9 mouse cellular contexts compared by ENCODE assay signal in genomic region chr12:118300754-118301071, GRCm38 (mm10). TPM values are rescaled to one million over a fixed set of nuclear protein-coding genes. Genes with fewer than 3 reads are reported as not detected.
DNase-seq lines count a peak whose midpoint lies in the region; ATAC-seq and TF ChIP-seq lines count a peak whose summit lies in the region.
"Had no signal": no experiment of that assay in that cellular context is flagged by ENCODE, and none has a peak within 500 bp of the region (broad histone marks: within the 10 kb centered on the region; RNA-seq: fewer than 3 reads in every experiment).

No protein-coding gene starts in this region.

- H3K4me2 ChIP-seq in heart, embryonic 15.5 days: peak overlapping the region; percentile 59
- peak overlapping the region; percentile 61 for H3K4me2 ChIP-seq in forebrain, postnatal 0 days (ENCODE audit: low read depth)

- peak overlapping the region; percentile 96 for H3K27ac ChIP-seq in heart, embryonic 15.5 days
- H3K27ac ChIP-seq in forebrain, postnatal 0 days (ENCODE audit: low read depth, low read length): peak overlapping the region; percentile 98
- peak overlapping the region; percentile 39 for H3K27ac ChIP-seq in macrophage

- peak overlapping the region; percentile 59 for H3K9ac ChIP-seq in heart, embryonic 15.5 days
- H3K9ac ChIP-seq in forebrain, postnatal 0 days: peak overlapping the region; percentile 92

- intact Hi-C loops in gastrocnemius, postnatal 14 days (cut with DNase I; ENCODE audit: low total_unique reads): no loop called here

- H3K79me2 ChIP-seq in macrophage (ENCODE audit: inconsistent target): no peaks in the 10 kb centered on the region

- H3K36me3 ChIP-seq in heart, embryonic 15.5 days: no peaks in the 10 kb centered on the region
- H3K36me3 ChIP-seq in G1E (replicated peaks) (peaks cover 11% of the 10 kb centered on the region), macrophage (ENCODE audit: inconsistent target) (no peaks in the 10 kb centered on the region)
- H3K36me3 ChIP-seq in forebrain, postnatal 0 days (ENCODE audit: insufficient read depth): 0 out of 2 replicates have a peak, but pooled peaks cover 5% of the 10 kb centered on the region

- H3K27me3 ChIP-seq in heart, embryonic 15.5 days: no peaks in the 10 kb centered on the region
- H3K27me3 ChIP-seq in G1E (ENCODE audit: insufficient read depth, low read length): no peaks in the 10 kb centered on the region
- no peaks in the 10 kb centered on the region for H3K27me3 ChIP-seq in forebrain, postnatal 0 days (ENCODE audit: insufficient read depth, low read length)
- H3K27me3 ChIP-seq: Patski had no signal

- TF ChIP-seq CTCF in G1E (IDR thresholded peaks at IDR 0.05; ENCODE audit: low read depth, low read length): no peak
- TF ChIP-seq CTCF in forebrain, postnatal 0 days (IDR thresholded peaks at IDR 0.05; ENCODE audit: low read depth): peak; percentile 47; the same call in 1 of the 2 replicates

- H3K4me3 ChIP-seq in heart, embryonic 15.5 days: peak overlapping the region; percentile 99
- peak overlapping the region; percentile 90 for H3K4me3 ChIP-seq in G1E (ENCODE audit: low read depth, low read length)
- H3K4me3 ChIP-seq in forebrain, postnatal 0 days (ENCODE audit: low read depth, low read length): peak overlapping the region; percentile 92
- peak overlapping the region; percentile 64 for H3K4me3 ChIP-seq in macrophage (ENCODE audit: inconsistent target)

- H3K4me1 ChIP-seq in heart, embryonic 15.5 days (replicated peaks): peaks cover 27% of the 10 kb centered on the region
- H3K4me1 ChIP-seq in G1E (ENCODE audit: insufficient read depth, low read depth, low read length): peaks cover 62% of the 10 kb centered on the region
- peaks cover 20% of the 10 kb centered on the region for H3K4me1 ChIP-seq in forebrain, postnatal 0 days (ENCODE audit: insufficient read depth)

- no peak for DNase-seq in heart, adult 18-20 months
- no peak for DNase-seq in G1E (ENCODE audit: low spot score)
- DNase-seq in forebrain, postnatal 0 days: no peak
- DNase-seq in cerebellum, adult 18-20 months: no peak
- no peak for DNase-seq in gastrocnemius, postnatal 14 days
- DNase-seq in thymus, postnatal 4 days: no peak

- WGBS in heart, embryonic 15.5 days: 0% methylated on average over 13 of the region's 13 CpGs
- 0% methylated on average over 13 of the region's 13 CpGs for WGBS in forebrain, postnatal 0 days
- WGBS in macrophage (ENCODE audit: missing documents): 2% methylated on average over 13 of the region's 13 CpGs

- H3K9me3 ChIP-seq in heart, embryonic 15.5 days (replicated peaks): no peaks in the 10 kb centered on the region
- no peaks in the 10 kb centered on the region for H3K9me3 ChIP-seq in G1E (replicated peaks)
- no peaks in the 10 kb centered on the region for H3K9me3 ChIP-seq in forebrain, postnatal 0 days (ENCODE audit: low read length)

- no peak for ATAC-seq in heart, embryonic 15.5 days (replicated peaks; ENCODE audit: insufficient number of reproducible peaks, insufficient read depth, low FRiP score, low read depth)
- no peak for ATAC-seq in G1E (ENCODE audit: extremely low read depth, insufficient number of reproducible peaks, low FRiP score, poor library complexity, severe bottlenecking)
- ATAC-seq in forebrain, postnatal 0 days: no peak

RNA-seq across cellular contexts. Expression of gene Sp4, which starts 0.5 kb away (rescaled TPM):
- polyA plus RNA-seq in heart, embryonic 15.5 days (2015; fragmentation: Nextera tagmentation; extraction: Ambion mirVana): 5.7 and 6.4 TPM in 2 replicates
- total RNA-seq in heart, adult 18-20 months (2021): 1 to 10 TPM; 9.5 to 9.8 TPM
- total RNA-seq in G1E (2014; fragmentation: Nextera tagmentation) (19.6 and 38.6 TPM in 2 replicates), G1E (2017) (12.8 and 14.9 TPM in 2 replicates)
- polyA plus RNA-seq in G1E (2012) (12.7 and 19.6 TPM in 2 replicates), macrophage (2018) (2.4 to 4.3 TPM (median 2.7 TPM) in 3 replicates)
- 48.6 and 59.0 TPM in 2 replicates for total RNA-seq in forebrain, postnatal 0 days (2014; rRNA removed)
- 13.5 and 18.1 TPM in 2 replicates for polyA plus RNA-seq in forebrain, postnatal 0 days (2015; fragmentation: Nextera tagmentation; extraction: Ambion mirVana)
- 10 to 100 TPM in 18 of 26 experiments, 1 to 10 TPM in 8; 5.0 to 16.4 (median 11.7) TPM for total RNA-seq in macrophage (2018; cell fraction: chromatin; rRNA removed)
- 1 to 10 TPM; 4.3 to 8.3 (median 5.6) TPM for total RNA-seq in macrophage (2018; cell fraction: cytosol; rRNA removed)
- 10 to 100 TPM in 10 of 26 experiments, 1 to 10 TPM in 16; 4.3 to 14.0 (median 9.4) TPM for total RNA-seq in macrophage (2018; cell fraction: nucleus; rRNA removed)
- total RNA-seq in gastrocnemius, postnatal 14 days (2021): 1 to 10 TPM; 8.3 to 8.8 TPM

Comparison
In these comparisons a context has a peak if more than half of its experiments do, and no peak if none do; other contexts are left out.
1. H3K27ac ChIP-seq: peak in every context shown above with its lines; median percentile 98 in forebrain, postnatal 0 days; 96 in heart, embryonic 15.5 days; 39 in macrophage.